Mouse (Mus musculus) testis, adult 2 months (tissue): ENCODE measurements around the gene Srsf4. TPM values are rescaled to one million over a fixed set of nuclear protein-coding genes. Genes with fewer than 3 reads are reported as not detected.

Experiments
- H3K27ac ChIP-seq: fragments of 200-500 bp; 2 replicates; pipeline ENCODE4 v1.5.1; 2012; ENCODE audit warnings: low read depth, low read length; ENCODE audit not compliant: control insufficient read depth, insufficient read depth
- H3K27me3 ChIP-seq: fragments of 200-500 bp; 2 replicates; pipeline ENCODE4 v1.6.1; 2012; ENCODE audit warnings: mild to moderate bottlenecking, low read length, moderate library complexity; ENCODE audit not compliant: control insufficient read depth, insufficient read depth
- H3K36me3 ChIP-seq: fragments of 200-500 bp; 2 replicates; pipeline ENCODE4 v1.6.1; 2012; ENCODE audit warnings: mild to moderate bottlenecking, low read length; ENCODE audit not compliant: control insufficient read depth, insufficient read depth
- H3K4me1 ChIP-seq: fragments of 200-500 bp; 2 replicates; pipeline ENCODE4 v1.6.1; 2012; ENCODE audit warnings: low read length; ENCODE audit not compliant: control insufficient read depth, insufficient read depth
- H3K4me3 ChIP-seq: fragments of 200-500 bp; 2 replicates; pipeline ENCODE4 v1.5.1; 2012; ENCODE audit warnings: low read depth, mild to moderate bottlenecking, low read length, moderate library complexity, mixed read lengths; ENCODE audit not compliant: control insufficient read depth
- CTCF ChIP-seq: fragments of 200-500 bp; IDR thresholded peaks from 2 replicates; pipeline ENCODE4 v1.5.1; 2012; ENCODE audit warnings: low read depth, mild to moderate bottlenecking, inconsistent platforms, low read length, moderate library complexity; ENCODE audit not compliant: control insufficient read depth, insufficient read depth, insufficient replicate concordance
- POLR2A ChIP-seq: fragments of 200-500 bp; IDR thresholded peaks from 2 replicates; pipeline ENCODE4 v1.6.1; 2012; ENCODE audit warnings: low read depth, mild to moderate bottlenecking, inconsistent platforms, low read length, moderate library complexity; ENCODE audit not compliant: control insufficient read depth
- polyA plus RNA-seq: library from polyadenylated mRNA; depleted of rRNA; stranded (reverse); fragments of >200 nt; gene quantifications from 2 replicates; pipeline ENCODE4 v1.2.3, GENCODE M21; 2012; rRNA removed

Gene Srsf4
- 41.6 and 44.1 TPM in 2 replicates for polyA plus RNA-seq

GRCm38 (mm10) chr4:131873293-131874168, at the start of gene Srsf4:
TSS of gene Srsf4 (plus strand) at chr4:131873617.
- TF ChIP-seq POLR2A (peak; percentile 73), CTCF (no peak)
- Histone ChIP-seq H3K27me3 (no peaks in the 10 kb centered on the region), H3K4me1 (peaks cover 5% of the 10 kb centered on the region; the same call in 1 of the 2 replicates)

GRCm38 (mm10) chr4:131824939-131825338, 48.5 kb upstream of the Srsf4 start:
- Histone ChIP-seq H3K27me3 (no peaks in the 10 kb centered on the region), H3K36me3 (no peaks in the 10 kb centered on the region), H3K27ac (no peak overlapping the region), H3K4me3 (no peak overlapping the region), H3K4me1 (no peaks in the 10 kb centered on the region)
- TF ChIP-seq CTCF = no peak
- TF ChIP-seq POLR2A = no peak

More at GRCm38 (mm10) chr4:131873293-131874168, at the start of gene Srsf4:
- Histone ChIP-seq H3K27ac (peak within 1 kb of the TSS; percentile 99), H3K4me3 (peak within 1 kb of the TSS; percentile 98), H3K36me3 (no peaks in the 10 kb centered on the region)

- H3K27me3 ChIP-seq = no peaks in the 10 kb centered on the region
- no peak overlapping the region for H3K4me3 ChIP-seq
- no peaks in the 10 kb centered on the region for H3K4me1 ChIP-seq
- no peaks in the 10 kb centered on the region for H3K36me3 ChIP-seq
- H3K27ac ChIP-seq = no peak overlapping the region
- TF ChIP-seq POLR2A (no peak), CTCF (peak; percentile 86; the same call in 1 of the 2 replicates)
Measured at GRCm38 (mm10) chr4:131825830-131826229, 47.6 kb upstream of the Srsf4 start.

GRCm38 (mm10) chr4:131826905-131827304, 46.5 kb upstream of the Srsf4 start:
- Histone ChIP-seq H3K36me3 (no peaks in the 10 kb centered on the region), H3K4me3 (no peak overlapping the region), H3K27me3 (no peaks in the 10 kb centered on the region), H3K4me1 (no peaks in the 10 kb centered on the region), H3K27ac (no peak overlapping the region)
- TF ChIP-seq POLR2A = no peak
- TF ChIP-seq CTCF = no peak

- H3K27me3 ChIP-seq = no peaks in the 10 kb centered on the region
- TF ChIP-seq POLR2A (no peak), CTCF (no peak)
- H3K27ac ChIP-seq = no peak overlapping the region
- no peak overlapping the region for H3K4me3 ChIP-seq
- H3K36me3 ChIP-seq = no peaks in the 10 kb centered on the region
- H3K4me1 ChIP-seq = no peaks in the 10 kb centered on the region
Measured at GRCm38 (mm10) chr4:131829123-131829522, 44.3 kb upstream of the Srsf4 start.

- Histone ChIP-seq H3K27me3 (no peaks in the 10 kb centered on the region), H3K27ac (no peak overlapping the region), H3K4me1 (peaks cover 6% of the 10 kb centered on the region), H3K4me3 (no peak overlapping the region), H3K36me3 (no peaks in the 10 kb centered on the region)
- TF ChIP-seq CTCF (no peak), POLR2A (no peak)
Measured at GRCm38 (mm10) chr4:131831546-131832045, 41.8 kb upstream of the Srsf4 start.

DNA sequence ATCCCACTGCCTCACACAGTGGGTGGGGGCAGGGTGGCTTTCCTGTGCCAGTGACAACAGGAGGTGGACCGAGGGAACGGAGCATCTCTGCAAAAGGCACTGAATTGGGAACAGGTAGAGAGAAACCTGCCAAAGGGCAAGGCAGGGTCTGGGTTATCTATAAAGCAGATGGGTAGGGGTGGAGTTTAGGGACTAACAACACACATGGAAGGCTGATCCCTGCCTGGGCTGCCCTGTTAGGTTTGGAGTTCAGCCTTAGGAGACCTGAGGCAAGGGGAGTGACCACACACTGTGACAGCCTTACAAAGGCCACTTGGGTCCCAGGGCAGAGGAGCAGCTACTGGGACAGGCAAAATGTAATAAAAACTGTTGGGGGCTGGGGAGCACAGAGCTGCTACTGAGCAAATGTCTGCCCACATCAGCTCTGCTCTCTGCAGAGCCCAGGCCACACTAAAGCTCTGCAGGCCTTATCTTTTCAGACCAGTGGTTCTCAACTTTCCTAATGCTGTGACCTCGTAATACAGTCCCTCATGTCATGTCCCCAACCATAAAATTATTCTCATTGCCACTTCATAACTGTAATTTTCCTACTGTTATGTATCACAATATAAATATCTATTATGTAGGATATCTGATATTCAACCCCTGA, 40.5 kb upstream of the Srsf4 start:
- Histone ChIP-seq H3K4me1 (peaks cover 18% of the 10 kb centered on the region), H3K27me3 (no peaks in the 10 kb centered on the region), H3K27ac (no peak overlapping the region), H3K36me3 (no peaks in the 10 kb centered on the region), H3K4me3 (no peak overlapping the region)
- TF ChIP-seq POLR2A = no peak
- no peak for TF ChIP-seq CTCF
